Mouse (Mus musculus): ENCODE results near the gene Tulp2. TPM values are rescaled to one million over a fixed set of nuclear protein-coding genes. Genes with fewer than 3 reads are reported as not detected.
A peak's percentile ranks its signal among the peaks of the same experiment; 100 is the strongest.

The Tulp2 gene
- polyA plus RNA-seq, 1 experiment from 2014 or later: 0.15 TPM

- Histone ChIP-seq H3K4me1 (ENCODE audit: control insufficient read depth, insufficient read depth, low read length) (peaks cover 8% of the 10 kb centered on the region), H3K9ac (ENCODE audit: low read length) (no peak overlapping the region), H3K36me3 (ENCODE audit: control insufficient read depth, insufficient read depth, low read length) (no peaks in the 10 kb centered on the region), H3K4me3 (ENCODE audit: low read depth, low read length) (no peak overlapping the region), H3K27me3 (ENCODE audit: control insufficient read depth, insufficient read depth, low read length) (no peaks in the 10 kb centered on the region), H3K4me2 (no peak overlapping the region), H3K9me3 (ENCODE audit: control insufficient read depth, low read length) (no peaks in the 10 kb centered on the region), H3K27ac (ENCODE audit: low read depth, low read length) (no peak overlapping the region)
- no peak for DNase-seq (ENCODE audit: low spot score, missing footprints)
- WGBS: 15% methylated on average over 6 of the region's 6 CpGs
- ATAC-seq (ENCODE audit: low FRiP score): no peak
Observed at GRCm38 (mm10) chr7:45529461-45529860, 47.8 kb downstream of the Tulp2 start.

- no peak overlapping the region for H3K9ac ChIP-seq (ENCODE audit: low read length)
- no peaks in the 10 kb centered on the region for H3K9me3 ChIP-seq (ENCODE audit: control insufficient read depth, low read length)
- H3K4me2 ChIP-seq: no peak overlapping the region
- H3K4me1 ChIP-seq (ENCODE audit: control insufficient read depth, insufficient read depth, low read length): no peaks in the 10 kb centered on the region
- H3K27me3 ChIP-seq (ENCODE audit: control insufficient read depth, insufficient read depth, low read length): no peaks in the 10 kb centered on the region
- DNase-seq (ENCODE audit: low spot score, missing footprints) (no peak), ATAC-seq (ENCODE audit: low FRiP score) (no peak)
- no peak overlapping the region; the same call in 1 of the 2 replicates for H3K27ac ChIP-seq (ENCODE audit: low read depth, low read length)
- H3K4me3 ChIP-seq (ENCODE audit: low read depth, low read length): no peak overlapping the region
- H3K36me3 ChIP-seq (ENCODE audit: control insufficient read depth, insufficient read depth, low read length): no peaks in the 10 kb centered on the region
- 74% methylated on average over 2 of the region's 2 CpGs for WGBS
Observed at GRCm38 (mm10) chr7:45530643-45531042, 49.0 kb downstream of the Tulp2 start.

GRCm38 (mm10) chr7:45535676-45536075 is 54.0 kb downstream of the Tulp2 start:
- H3K9me3 ChIP-seq (ENCODE audit: control insufficient read depth, low read length): no peaks in the 10 kb centered on the region
- ATAC-seq (ENCODE audit: low FRiP score): no peak
- 82% methylated on average over 1 of the region's 1 CpGs for WGBS
- H3K9ac ChIP-seq (ENCODE audit: low read length): no peak overlapping the region
- peaks cover 4% of the 10 kb centered on the region for H3K4me1 ChIP-seq (ENCODE audit: control insufficient read depth, insufficient read depth, low read length)
- H3K27me3 ChIP-seq (ENCODE audit: control insufficient read depth, insufficient read depth, low read length): no peaks in the 10 kb centered on the region
- H3K4me3 ChIP-seq (ENCODE audit: low read depth, low read length): no peak overlapping the region
- no peaks in the 10 kb centered on the region for H3K36me3 ChIP-seq (ENCODE audit: control insufficient read depth, insufficient read depth, low read length)
- H3K4me2 ChIP-seq: no peak overlapping the region
- no peak overlapping the region for H3K27ac ChIP-seq (ENCODE audit: low read depth, low read length)
- no peak for DNase-seq (ENCODE audit: low spot score, missing footprints)

- Histone ChIP-seq H3K4me2 (peak overlapping the region; percentile 71), H3K9me3 (ENCODE audit: control insufficient read depth, low read length) (no peaks in the 10 kb centered on the region), H3K9ac (ENCODE audit: low read length) (peak overlapping the region; percentile 68; the same call in 1 of the 2 replicates), H3K36me3 (ENCODE audit: control insufficient read depth, insufficient read depth, low read length) (no peaks in the 10 kb centered on the region), H3K4me1 (ENCODE audit: control insufficient read depth, insufficient read depth, low read length) (peaks cover 4% of the 10 kb centered on the region), H3K4me3 (ENCODE audit: low read depth, low read length) (peak overlapping the region; percentile 50), H3K27me3 (ENCODE audit: control insufficient read depth, insufficient read depth, low read length) (no peaks in the 10 kb centered on the region), H3K27ac (ENCODE audit: low read depth, low read length) (no peak overlapping the region)
- no peak for DNase-seq (ENCODE audit: low spot score, missing footprints)
- 79% methylated on average over 10 of the region's 10 CpGs for WGBS
- ATAC-seq (ENCODE audit: low FRiP score): peak; percentile 1; the same call in 1 of the 2 replicates
Observed at GRCm38 (mm10) chr7:45537602-45538001, 55.9 kb downstream of the Tulp2 start.

GRCm38 (mm10) chr7:45538163-45539041 is 56.7 kb downstream of the Tulp2 start:
- Histone ChIP-seq H3K4me3 (ENCODE audit: low read depth, low read length) (peak overlapping the region; percentile 50), H3K9me3 (ENCODE audit: control insufficient read depth, low read length) (no peaks in the 10 kb centered on the region), H3K27ac (ENCODE audit: low read depth, low read length) (no peak overlapping the region), H3K9ac (ENCODE audit: low read length) (peak overlapping the region; percentile 68), H3K36me3 (ENCODE audit: control insufficient read depth, insufficient read depth, low read length) (no peaks in the 10 kb centered on the region), H3K27me3 (ENCODE audit: control insufficient read depth, insufficient read depth, low read length) (no peaks in the 10 kb centered on the region), H3K4me2 (peak overlapping the region; percentile 71), H3K4me1 (ENCODE audit: control insufficient read depth, insufficient read depth, low read length) (peaks cover 4% of the 10 kb centered on the region)
- WGBS: 3% methylated on average over 28 of the region's 29 CpGs
- DNase-seq (ENCODE audit: low spot score, missing footprints) (peak; percentile 92), ATAC-seq (ENCODE audit: low FRiP score) (peak; percentile 87)

- Histone ChIP-seq H3K27me3 (ENCODE audit: control insufficient read depth, insufficient read depth, low read length) (no peaks in the 10 kb centered on the region), H3K4me1 (ENCODE audit: control insufficient read depth, insufficient read depth, low read length) (peaks cover 4% of the 10 kb centered on the region), H3K9me3 (ENCODE audit: control insufficient read depth, low read length) (no peaks in the 10 kb centered on the region), H3K4me2 (no peak overlapping the region), H3K9ac (ENCODE audit: low read length) (no peak overlapping the region), H3K36me3 (ENCODE audit: control insufficient read depth, insufficient read depth, low read length) (no peaks in the 10 kb centered on the region), H3K4me3 (ENCODE audit: low read depth, low read length) (no peak overlapping the region), H3K27ac (ENCODE audit: low read depth, low read length) (no peak overlapping the region)
- ATAC-seq (ENCODE audit: low FRiP score) (peak; percentile 27; the same call in 1 of the 2 replicates), DNase-seq (ENCODE audit: low spot score, missing footprints) (no peak)
- WGBS: 88% methylated on average over 3 of the region's 3 CpGs
Observed at GRCm38 (mm10) chr7:45539095-45539494, 57.4 kb downstream of the Tulp2 start.

GRCm38 (mm10) chr7:45540213-45540612 is 58.5 kb downstream of the Tulp2 start:
- no peak for ATAC-seq (ENCODE audit: low FRiP score)
- Histone ChIP-seq H3K9me3 (ENCODE audit: control insufficient read depth, low read length) (no peaks in the 10 kb centered on the region), H3K4me1 (ENCODE audit: control insufficient read depth, insufficient read depth, low read length) (peaks cover 4% of the 10 kb centered on the region), H3K4me2 (no peak overlapping the region), H3K4me3 (ENCODE audit: low read depth, low read length) (no peak overlapping the region), H3K27ac (ENCODE audit: low read depth, low read length) (no peak overlapping the region), H3K27me3 (ENCODE audit: control insufficient read depth, insufficient read depth, low read length) (no peaks in the 10 kb centered on the region), H3K9ac (ENCODE audit: low read length) (no peak overlapping the region), H3K36me3 (ENCODE audit: control insufficient read depth, insufficient read depth, low read length) (no peaks in the 10 kb centered on the region)
- 76% methylated on average over 2 of the region's 2 CpGs for WGBS
- no peak for DNase-seq (ENCODE audit: low spot score, missing footprints)

- Histone ChIP-seq H3K9me3 (ENCODE audit: control insufficient read depth, low read length) (no peaks in the 10 kb centered on the region), H3K36me3 (ENCODE audit: control insufficient read depth, insufficient read depth, low read length) (no peaks in the 10 kb centered on the region), H3K4me2 (no peak overlapping the region), H3K4me1 (ENCODE audit: control insufficient read depth, insufficient read depth, low read length) (no peaks in the 10 kb centered on the region), H3K27me3 (ENCODE audit: control insufficient read depth, insufficient read depth, low read length) (no peaks in the 10 kb centered on the region), H3K9ac (ENCODE audit: low read length) (no peak overlapping the region), H3K4me3 (ENCODE audit: low read depth, low read length) (no peak overlapping the region), H3K27ac (ENCODE audit: low read depth, low read length) (no peak overlapping the region)
- no peak for DNase-seq (ENCODE audit: low spot score, missing footprints)
- WGBS: 87% methylated on average over 1 of the region's 1 CpGs
- no peak for ATAC-seq (ENCODE audit: low FRiP score)
Observed at GRCm38 (mm10) chr7:45544525-45544924, 62.8 kb downstream of the Tulp2 start.

GRCm38 (mm10) chr7:45549641-45550436 is 68.2 kb downstream of the Tulp2 start:
- Histone ChIP-seq H3K9me3 (ENCODE audit: control insufficient read depth, low read length) (no peaks in the 10 kb centered on the region), H3K36me3 (ENCODE audit: control insufficient read depth, insufficient read depth, low read length) (no peaks in the 10 kb centered on the region), H3K4me1 (ENCODE audit: control insufficient read depth, insufficient read depth, low read length) (no peaks in the 10 kb centered on the region), H3K9ac (ENCODE audit: low read length) (no peak overlapping the region), H3K4me3 (ENCODE audit: low read depth, low read length) (no peak overlapping the region), H3K27ac (ENCODE audit: low read depth, low read length) (no peak overlapping the region), H3K4me2 (no peak overlapping the region), H3K27me3 (ENCODE audit: control insufficient read depth, insufficient read depth, low read length) (no peaks in the 10 kb centered on the region)
- no peak for DNase-seq (ENCODE audit: low spot score, missing footprints)
- 87% methylated on average over 16 of the region's 16 CpGs for WGBS
- no peak for ATAC-seq (ENCODE audit: low FRiP score)
